Comparison of ENCODE assay signal across 15 mouse cellular contexts in genomic region chr6:31106144-31106836, GRCm38 (mm10).
DNase-seq lines count a peak whose midpoint lies in the region; ATAC-seq and TF ChIP-seq lines count a peak whose summit lies in the region.
"Had no signal": no experiment of that assay in that cellular context is flagged by ENCODE, and none has a peak within 500 bp of the region (broad histone marks: within the 10 kb centered on the region; RNA-seq: fewer than 3 reads in every experiment).

No protein-coding gene starts in this region.

- H3K4me3 ChIP-seq in liver, adult 2 months (ENCODE audit: insufficient read depth, low read depth, low read length) = no peak overlapping the region
- no peak overlapping the region for H3K4me3 ChIP-seq in liver, embryonic 11.5 days (ENCODE audit: low read depth, low read length)
- no peak overlapping the region for H3K4me3 ChIP-seq in C2C12 (ENCODE audit: insufficient read depth, poor library complexity, severe bottlenecking)
- H3K4me3 ChIP-seq: erythroblast, embryonic 14.5 days; heart, embryonic 10.5 days had no signal

- peaks cover 7% of the 10 kb centered on the region; the same call in 1 of the 2 replicates for H3K36me3 ChIP-seq in liver, adult 2 months (ENCODE audit: control insufficient read depth, insufficient read depth, low read length)
- no peaks in the 10 kb centered on the region; the same call in 1 of the 2 replicates for H3K36me3 ChIP-seq in liver, embryonic 11.5 days (ENCODE audit: control insufficient read depth, insufficient read depth, low read length)
- H3K36me3 ChIP-seq in C2C12 (ENCODE audit: control insufficient read depth, insufficient read depth) = peaks cover 74% of the 10 kb centered on the region

- peak overlapping the region; percentile 54 for H3K27ac ChIP-seq in liver, adult 2 months (replicated peaks; ENCODE audit: insufficient read depth, low read depth, low read length)
- no peak overlapping the region for H3K27ac ChIP-seq in liver, embryonic 11.5 days (ENCODE audit: low read depth, low read length)

- peak; percentile 35 for DNase-seq in cerebellum, adult 11 months
- DNase-seq in cerebellum, postnatal 10 days = no peak
- peak; percentile 77 for DNase-seq in liver, adult 2 months (ENCODE audit: extremely low read depth, low read depth, low spot score)
- no peak for DNase-seq in liver, embryonic 11.5 days (ENCODE audit: low spot score)
- DNase-seq in cerebellum, adult 8-10 months = peak; percentile 48
- DNase-seq in right cerebral cortex, postnatal 14 days = no peak
- DNase-seq in layer of hippocampus, postnatal 36 days = no peak
- DNase-seq: adrenal gland, postnatal 10 days; kidney, adult 18-20 months; kidney, postnatal 10 days; lung, postnatal 14 days had no signal

- no peak for ATAC-seq in liver, embryonic 11.5 days (replicated peaks; ENCODE audit: low FRiP score)
- ATAC-seq: forebrain, embryonic 14.5 days had no signal

- no peaks in the 10 kb centered on the region for H3K27me3 ChIP-seq in liver, adult 2 months (ENCODE audit: control insufficient read depth, insufficient read depth, low read length)
- no peaks in the 10 kb centered on the region for H3K27me3 ChIP-seq in liver, embryonic 11.5 days (replicated peaks; ENCODE audit: control insufficient read depth, insufficient read depth, low read length)
- no peaks in the 10 kb centered on the region for H3K27me3 ChIP-seq in C2C12 (ENCODE audit: control insufficient read depth, insufficient read depth, insufficient read length)

- no peak overlapping the region for H3K9ac ChIP-seq in liver, adult 2 months (ENCODE audit: low read depth, low read length)
- no peak overlapping the region for H3K9ac ChIP-seq in liver, embryonic 11.5 days (ENCODE audit: low read depth, low read length)

- H3K9me3 ChIP-seq in liver, embryonic 11.5 days (ENCODE audit: control insufficient read depth, low read length) = no peaks in the 10 kb centered on the region

- peaks cover 53% of the 10 kb centered on the region for H3K79me2 ChIP-seq in liver, adult 2 months (ENCODE audit: control insufficient read depth, insufficient read depth, low read length)
- peaks cover 99% of the 10 kb centered on the region for H3K79me2 ChIP-seq in C2C12 (ENCODE audit: control insufficient read depth, insufficient read depth)

- no peak for TF ChIP-seq CTCF in liver, adult 2 months (IDR thresholded peaks at IDR 0.05; ENCODE audit: low read depth, low read length)
- no peak for TF ChIP-seq CTCF in C2C12 (IDR thresholded peaks at IDR 0.05; ENCODE audit: control insufficient read depth, insufficient read depth, insufficient read length)

- peaks cover 94% of the 10 kb centered on the region for H3K79me3 ChIP-seq in C2C12 (ENCODE audit: low read depth)

- H3ac ChIP-seq in C2C12 (ENCODE audit: control insufficient read depth, insufficient read length, low read depth) = peak overlapping the region; percentile 53

- peaks cover 27% of the 10 kb centered on the region for H3K4me1 ChIP-seq in liver, adult 2 months (ENCODE audit: control insufficient read depth, insufficient read depth, low read length)
- H3K4me1 ChIP-seq in liver, embryonic 11.5 days (replicated peaks; ENCODE audit: control insufficient read depth, insufficient read depth, low read length) = peaks cover 22% of the 10 kb centered on the region

- no peak for TF ChIP-seq POLR2A in liver, adult 2 months (IDR thresholded peaks at IDR 0.05; ENCODE audit: extremely low read depth, insufficient read depth, low read length)

- WGBS in liver, adult 2 months = 36% methylated on average over 10 of the region's 10 CpGs
- 71% methylated on average over 10 of the region's 10 CpGs for WGBS in liver, embryonic 11.5 days

- H3K4me2 ChIP-seq in liver, embryonic 11.5 days = no peak overlapping the region

TF ChIP-seq in C2C12, 6 proteins besides CTCF, POLR2A, EP300 and RAD21:
- TF ChIP-seq MAX (IDR thresholded peaks at IDR 0.05) = peak; percentile 25
- TF ChIP-seq USF1 (IDR thresholded peaks at IDR 0.05; ENCODE audit: low read depth) = peak; percentile 51
- TF ChIP-seq MYOG (IDR thresholded peaks at IDR 0.05; ENCODE audit: control insufficient read depth, extremely low read depth, insufficient read length) = no peak
- no peak for TF ChIP-seq MYOD1 (IDR thresholded peaks at IDR 0.05; ENCODE audit: control insufficient read depth, insufficient read length, low read depth)
- no peak for TF ChIP-seq CEBPB (IDR thresholded peaks at IDR 0.05; ENCODE audit: low read depth)
TF ChIP-seq in C2C12: peak in this region for 2.

Comparison
In these comparisons a context has a peak if more than half of its experiments do, and no peak if none do; other contexts are left out.
1. DNase-seq: peak in cerebellum, adult 11 months (single experiment), liver, adult 2 months (single experiment) and cerebellum, adult 8-10 months (single experiment); none in cerebellum, postnatal 10 days (0 of 2), liver, embryonic 11.5 days (single experiment), right cerebral cortex, postnatal 14 days (single experiment) and layer of hippocampus, postnatal 36 days (0 of 2).